Mouse (Mus musculus): ENCODE data around the gene Cst11. TPM values are rescaled to one million over a fixed set of nuclear protein-coding genes. Genes with fewer than 3 reads are reported as not detected.
"Not testable (repeated sequence)": the region's sequence is repeated elsewhere in the genome, so short reads cannot be mapped to it uniquely, and the experiment has no call there.

Cst11 gene
- total RNA-seq (2021): not detected
- long read RNA-seq: 0 reads

DNA sequence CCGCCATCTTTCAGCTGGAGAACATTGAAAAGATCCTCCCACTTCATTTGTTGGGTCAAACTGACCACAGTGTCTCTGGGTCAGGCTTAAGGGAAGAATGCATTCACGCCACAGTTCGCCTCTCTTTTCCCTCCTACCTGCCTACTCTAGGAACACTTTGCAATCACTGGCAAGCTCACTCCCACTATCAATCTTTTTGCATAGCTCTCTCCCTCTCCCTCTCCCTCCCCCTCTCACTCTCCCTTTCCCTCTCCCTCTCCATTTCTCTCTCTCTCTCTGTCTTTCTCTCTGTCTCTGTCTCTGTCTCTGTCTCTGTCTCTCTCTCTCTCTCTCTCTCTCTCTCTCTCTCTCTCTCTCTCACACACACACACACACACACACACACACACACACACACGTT lies at the start of gene Cst11:
TSS of gene Cst11 (minus strand) at position 101 of the 400 bp plus-strand sequence.
- not testable (repeated sequence) for DNase-seq (ENCODE audit: low spot score in 2 of 2)

- DNase-seq (ENCODE audit: low spot score in 2 of 2): no peak
These were observed 48.6 kb upstream of the Cst11 start, which contains the start of gene Cst13 for GRCm38 (mm10) chr2:148819909-148820308. Gene Cst13 (plus strand): TSS chr2:148820081.

- DNase-seq (ENCODE audit: low spot score in 2 of 2): no peak
These were observed 35.4 kb upstream of the Cst11 start for GRCm38 (mm10) chr2:148806696-148807095.

- peak in 1 of 2 experiments; percentile 10 for DNase-seq (ENCODE audit: low spot score in 2 of 2)
These were observed 30.2 kb upstream of the Cst11 start for GRCm38 (mm10) chr2:148801491-148801921.

GRCm38 (mm10) chr2:148798485-148798884 lies 27.2 kb upstream of the Cst11 start, which contains the start of gene Cst8:
Gene Cst8 (plus strand): TSS chr2:148798785.
- DNase-seq (ENCODE audit: low spot score in 2 of 2): no peak

GRCm38 (mm10) chr2:148789142-148789541 lies 17.8 kb upstream of the Cst11 start, which contains the start of gene Cst12:
Gene Cst12 (plus strand): TSS chr2:148789361.
- no peak for DNase-seq (ENCODE audit: low spot score in 2 of 2)

DNA sequence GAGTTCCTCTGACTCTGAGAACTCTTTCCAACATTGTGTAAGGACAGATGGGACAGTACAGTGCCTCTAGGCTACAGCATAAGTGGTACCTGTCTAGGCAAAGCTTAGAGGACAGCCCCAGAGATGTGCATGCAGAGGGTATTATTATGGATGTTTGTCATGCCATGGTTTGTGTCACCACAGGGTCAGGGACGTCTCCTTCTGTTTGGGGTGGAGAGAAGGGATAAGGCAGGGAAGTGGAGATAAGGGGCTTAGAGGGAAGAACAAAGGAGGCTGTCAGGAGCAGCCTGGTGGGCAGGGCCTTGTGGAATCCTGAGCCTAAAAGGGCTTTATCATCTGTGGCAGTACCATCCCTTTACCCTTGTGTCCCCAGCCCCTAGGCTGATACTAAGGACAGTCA lies 10.4 kb upstream of the Cst11 start, which contains the start of gene 8030411F24Rik:
TSS of gene 8030411F24Rik (plus strand) at position 301 of the 400 bp plus-strand sequence.
- DNase-seq (ENCODE audit: low spot score in 2 of 2): no peak

DNA sequence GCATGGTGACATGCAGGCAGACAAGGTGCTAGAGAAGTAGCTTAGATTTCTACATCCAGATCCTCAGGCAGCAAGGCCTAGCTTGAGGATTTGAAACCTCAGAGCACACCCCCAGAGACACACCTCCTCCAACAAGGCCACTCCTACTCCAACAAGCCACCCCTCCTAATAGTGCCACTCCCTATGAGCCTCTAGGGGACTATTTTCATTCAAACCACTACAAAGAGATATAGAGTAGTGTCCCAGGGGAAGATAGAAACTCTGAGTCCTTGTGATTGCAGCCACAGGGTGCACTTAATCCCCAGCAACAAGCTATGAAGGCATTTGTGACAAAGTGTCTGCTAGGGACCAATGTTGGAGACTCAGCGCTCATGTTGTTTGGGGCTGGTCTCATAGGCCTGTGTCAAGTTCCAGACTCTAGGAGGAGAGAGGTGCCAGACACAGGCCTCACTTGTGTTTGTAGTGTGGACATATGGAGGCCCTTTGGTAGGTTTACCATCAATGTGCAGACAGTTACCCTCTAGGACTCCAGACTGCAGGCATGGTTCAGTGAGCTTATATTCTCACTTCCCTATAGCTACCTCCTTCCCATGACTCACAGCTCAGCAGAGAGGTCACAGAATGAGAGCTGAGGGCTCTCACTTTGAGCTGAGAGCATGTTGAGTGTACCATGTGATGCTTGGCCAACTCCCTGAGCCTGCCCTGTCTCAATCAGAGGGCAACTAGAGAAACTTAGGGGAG lies 7.5 kb downstream of the Cst11 start:
- no peak for DNase-seq (ENCODE audit: low spot score in 2 of 2)

DNA sequence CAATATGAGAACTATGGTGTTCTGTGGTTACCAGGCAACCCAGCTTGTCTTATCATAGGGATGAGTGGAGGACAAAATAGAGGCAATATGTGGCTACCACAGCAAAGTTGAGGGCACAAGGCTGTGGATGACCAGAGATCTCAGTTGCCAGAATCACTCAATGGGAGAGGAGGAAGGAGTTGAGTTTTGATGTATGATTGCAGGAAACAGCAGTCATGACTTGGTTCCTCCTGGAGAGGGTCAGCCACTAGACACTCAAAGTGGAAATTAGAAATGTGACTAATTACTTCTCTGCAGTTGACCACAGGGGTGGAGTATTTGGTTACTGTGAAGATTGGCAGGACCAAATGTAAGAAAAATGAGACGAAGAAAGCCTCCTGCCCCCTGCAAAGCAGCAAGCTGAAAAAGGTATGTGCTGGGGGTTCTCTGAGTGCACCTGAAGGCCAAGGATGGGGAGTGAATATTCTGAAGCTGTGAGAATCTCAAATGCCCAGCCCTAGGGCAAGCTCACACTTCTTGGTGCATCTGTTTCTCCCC lies 16.9 kb downstream of the Cst11 start:
- no peak for DNase-seq (ENCODE audit: low spot score in 2 of 2)

DNA sequence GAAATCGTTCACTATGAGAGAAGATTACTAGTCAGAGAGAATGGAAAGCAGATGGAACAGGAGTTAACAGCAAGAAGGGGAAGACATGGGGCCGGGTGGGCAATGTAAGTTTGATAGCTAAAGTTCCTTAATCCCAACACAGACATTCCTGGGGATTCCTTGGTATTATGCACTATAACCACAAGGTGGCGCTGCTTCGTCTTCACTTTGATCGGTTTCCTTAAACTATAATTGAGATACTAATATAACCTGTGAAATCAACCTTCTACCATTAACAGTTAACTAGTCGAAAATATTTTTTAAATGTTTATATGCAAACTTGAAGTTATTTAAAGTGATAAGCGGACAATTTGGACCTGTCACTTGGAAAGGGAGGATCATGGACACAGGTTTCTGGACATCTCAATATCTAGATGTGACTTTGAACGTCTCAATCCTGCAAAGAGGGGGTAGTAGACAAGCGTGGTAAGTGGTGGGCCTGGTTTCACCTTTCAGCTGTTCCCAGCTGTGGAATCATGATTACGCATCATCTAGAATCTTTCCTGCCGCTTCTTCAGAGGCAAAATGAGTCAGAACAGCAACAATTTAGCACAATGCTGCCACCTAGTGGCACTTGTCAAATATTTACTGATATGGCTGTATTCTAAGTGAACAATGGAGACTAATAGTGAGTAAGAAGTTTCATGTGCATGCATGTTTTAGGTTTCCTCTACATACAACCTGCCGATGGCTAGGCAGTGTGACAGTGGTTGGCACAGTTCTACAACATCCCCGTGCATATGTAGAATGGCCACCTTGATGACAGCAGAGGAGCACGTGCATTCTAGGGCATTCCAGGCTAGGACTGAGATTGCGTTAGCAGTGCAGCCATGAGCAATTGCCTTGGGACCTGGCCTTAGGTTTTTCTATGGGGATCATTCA lies 19.1 kb downstream of the Cst11 start:
- DNase-seq (ENCODE audit: low spot score in 2 of 2): peak; percentile 72 to 81

- DNase-seq (ENCODE audit: low spot score in 2 of 2): no peak
These were observed 21.2 kb downstream of the Cst11 start, which contains the start of gene Cstl1 for GRCm38 (mm10) chr2:148750058-148750457. Gene Cstl1 (plus strand): TSS chr2:148750358.

- no peak for DNase-seq (ENCODE audit: low spot score in 2 of 2)
These were observed 27.4 kb downstream of the Cst11 start for GRCm38 (mm10) chr2:148743846-148744407.

GRCm38 (mm10) chr2:148743001-148743400 lies 28.3 kb downstream of the Cst11 start:
- DNase-seq (ENCODE audit: low spot score in 2 of 2): peak; percentile 14 to 30

GRCm38 (mm10) chr2:148732327-148733000 lies 38.8 kb downstream of the Cst11 start, which contains the start of gene Napb:
Gene Napb (minus strand): TSS chr2:148732467.
- peak; percentile 92 to 93 for DNase-seq (ENCODE audit: low spot score in 2 of 2)

GRCm38 (mm10) chr2:148731614-148732326 lies 39.5 kb downstream of the Cst11 start:
- DNase-seq (ENCODE audit: low spot score in 2 of 2): peak; percentile 37 to 49

DNA sequence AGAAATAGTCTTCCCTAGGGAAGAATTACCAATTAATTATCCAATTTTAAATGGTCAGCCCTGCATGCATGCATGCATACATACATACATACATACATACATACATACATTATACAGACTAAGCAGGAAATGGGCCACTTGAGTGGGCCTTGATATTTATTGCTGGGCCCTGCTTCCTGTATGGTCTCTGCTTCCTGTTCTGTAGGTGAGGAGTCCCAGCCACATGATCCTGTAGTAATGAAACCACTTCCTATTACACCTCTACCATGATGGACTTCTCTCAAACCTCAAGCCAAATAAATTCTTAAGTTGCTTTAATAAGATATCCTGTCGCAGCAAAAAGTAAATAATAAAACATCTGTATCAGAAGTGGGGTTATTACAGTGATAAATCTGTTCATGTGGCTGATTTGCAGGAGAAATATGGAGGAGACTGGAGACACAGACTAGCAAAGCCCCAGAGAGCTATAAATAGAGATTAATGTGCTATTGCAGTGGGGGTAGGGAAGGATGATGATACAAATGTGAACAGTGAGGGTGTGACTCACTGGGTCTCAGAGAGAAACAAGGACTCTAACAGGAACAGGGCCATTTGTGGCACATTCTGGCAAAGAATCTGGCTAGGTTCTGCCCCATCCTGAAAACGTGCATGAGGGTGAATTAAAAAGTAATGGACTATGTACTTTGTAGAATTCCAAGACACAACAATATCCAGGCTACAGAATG lies 51.9 kb downstream of the Cst11 start:
- no peak for DNase-seq (ENCODE audit: low spot score in 2 of 2)

All from layer of hippocampus, postnatal 10 days (tissue).